Mouse (Mus musculus) cerebral cortex, adult 2 months (tissue): ENCODE results near the gene Maml2.

Source experiments
- WGBS: fragments of 180-500 bp; shearing (Covaris S2); methylation state at CpG from one replicate; pipeline ENCODE4 v1.1.7; 2018; 5-methylcytosine and 5-hydroxymethylcytosine counted together

Maml2 gene

DNA sequence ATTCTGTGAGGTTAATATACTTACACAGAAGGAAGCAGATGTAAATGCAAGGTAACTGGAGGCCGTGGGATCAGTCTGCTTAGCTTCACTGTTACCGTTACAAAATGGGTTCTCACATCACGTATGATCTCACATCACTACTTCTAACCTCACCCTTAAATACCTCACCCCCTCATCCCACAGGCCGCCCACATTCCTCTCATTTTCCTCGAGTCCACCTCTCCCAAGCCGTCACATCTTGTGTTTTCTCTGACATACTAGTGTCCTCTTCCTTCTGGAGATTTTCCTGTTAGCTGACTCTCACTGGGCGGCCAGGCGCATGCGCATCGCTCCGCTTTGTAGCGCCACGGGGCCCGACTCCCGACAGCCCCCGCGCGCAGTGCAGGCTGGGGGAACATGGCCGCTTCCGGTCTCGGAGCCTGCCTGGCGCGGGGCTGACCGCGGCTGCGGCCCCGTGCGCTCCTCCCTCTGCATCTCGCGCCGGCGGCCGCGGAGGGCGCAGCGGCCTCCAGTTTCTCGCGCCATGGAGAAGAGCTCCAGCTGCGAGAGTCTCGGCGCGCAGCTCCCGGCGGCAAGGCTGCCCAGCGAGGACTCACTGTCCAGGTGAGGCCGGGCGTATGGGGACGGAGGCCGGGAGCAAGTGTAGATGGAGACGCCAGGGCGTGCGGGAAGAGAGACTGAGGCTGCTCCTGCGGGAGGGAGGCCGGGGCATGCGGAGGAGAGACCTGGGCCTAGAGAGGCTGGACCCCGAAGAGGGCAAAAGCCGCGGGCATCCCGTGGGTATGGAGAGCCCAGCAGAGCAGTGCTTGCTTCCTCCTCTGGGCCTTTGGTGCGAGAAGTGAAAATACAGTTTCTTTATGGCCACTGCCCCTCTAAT lies 451.3 kb downstream of the Maml2 start:
- under 1% methylated on average over 60 of the region's 60 CpGs for WGBS

DNA sequence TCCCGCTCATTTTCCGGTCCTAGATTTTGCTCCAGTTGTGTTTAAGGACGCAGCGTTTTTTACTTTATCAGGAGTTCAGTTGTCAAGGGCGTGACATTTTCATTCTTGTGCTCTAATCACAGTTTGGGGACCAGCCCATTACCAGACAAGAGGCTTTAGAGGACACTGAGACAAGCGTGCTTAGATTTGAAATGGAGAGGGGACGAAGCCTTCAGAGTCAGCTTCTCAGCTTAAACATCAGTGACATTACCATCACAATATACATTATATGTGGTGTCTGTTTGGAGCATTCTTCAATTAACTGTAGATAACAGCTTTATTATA lies 451.9 kb downstream of the Maml2 start:
- under 1% methylated on average over 7 of the region's 7 CpGs for WGBS

DNA sequence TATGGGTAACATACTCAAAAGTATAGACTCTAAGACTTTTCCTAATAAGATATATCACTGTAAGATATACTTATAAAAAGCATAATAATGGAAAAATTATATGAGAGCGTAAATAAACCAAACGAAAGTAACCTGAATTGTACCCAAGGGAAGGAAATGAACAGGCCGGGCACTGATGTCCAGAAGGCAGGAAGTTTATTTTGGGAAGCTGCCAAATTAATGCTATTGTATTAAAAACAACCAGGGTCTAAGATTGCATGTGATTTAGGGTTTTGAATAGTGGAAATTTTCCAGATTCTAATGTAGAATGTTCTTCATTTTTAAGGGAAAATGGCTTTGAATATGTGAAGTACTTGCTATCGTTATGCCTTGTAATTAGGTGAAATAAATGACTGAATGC lies 454.8 kb downstream of the Maml2 start:
- WGBS, result 52% methylated on average over 4 of the region's 4 CpGs
